Mouse (Mus musculus): Measurements from ENCODE around the gene Mettl8.

Gene Mettl8

DNA sequence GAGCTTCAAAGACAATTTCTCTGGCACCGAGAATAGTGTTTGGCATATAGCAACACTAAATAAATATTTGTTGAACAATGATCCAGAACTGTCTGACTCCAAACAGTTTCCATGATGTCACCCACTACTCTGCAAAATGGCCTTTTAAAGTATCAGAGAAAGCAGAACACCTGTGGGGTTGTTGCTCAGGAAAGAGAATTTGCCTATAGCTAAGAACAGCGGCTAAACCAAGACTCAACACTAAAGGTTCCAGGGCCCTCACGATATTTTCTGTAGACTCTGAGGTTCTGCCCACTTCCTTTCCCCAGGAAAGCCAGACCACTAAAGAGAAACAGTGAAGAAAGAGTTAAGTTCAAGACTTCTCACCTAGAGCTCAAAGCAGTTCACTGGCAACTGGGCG is 122.4 kb downstream of the Mettl8 start:
- DNase-seq (ENCODE audit: low read depth, low spot score): no peak

- DNase-seq (ENCODE audit: low read depth, low spot score): no peak
Measured at GRCm38 (mm10) chr2:70930631-70931288, 124.6 kb downstream of the Mettl8 start.

DNA sequence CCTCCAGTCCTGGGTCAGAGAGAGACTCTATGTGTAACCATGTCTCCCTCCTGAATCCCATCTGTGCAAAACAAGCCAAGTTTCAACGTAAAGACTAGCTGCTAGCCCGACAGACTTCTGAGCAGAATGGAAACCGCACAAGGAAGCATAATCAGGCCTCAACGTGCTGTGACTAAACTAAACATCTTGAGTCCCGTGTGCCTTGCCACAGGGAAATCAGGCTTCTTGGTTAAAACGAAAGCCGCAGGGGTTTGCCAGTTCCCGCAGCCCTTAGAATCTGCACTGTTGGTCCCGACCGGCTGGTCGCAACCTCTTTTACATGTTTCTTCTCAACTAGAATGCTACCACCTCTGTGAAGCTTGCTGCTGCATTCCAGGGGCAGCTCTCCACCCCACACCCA is 125.7 kb downstream of the Mettl8 start:
- no peak for DNase-seq (ENCODE audit: low read depth, low spot score)

DNA sequence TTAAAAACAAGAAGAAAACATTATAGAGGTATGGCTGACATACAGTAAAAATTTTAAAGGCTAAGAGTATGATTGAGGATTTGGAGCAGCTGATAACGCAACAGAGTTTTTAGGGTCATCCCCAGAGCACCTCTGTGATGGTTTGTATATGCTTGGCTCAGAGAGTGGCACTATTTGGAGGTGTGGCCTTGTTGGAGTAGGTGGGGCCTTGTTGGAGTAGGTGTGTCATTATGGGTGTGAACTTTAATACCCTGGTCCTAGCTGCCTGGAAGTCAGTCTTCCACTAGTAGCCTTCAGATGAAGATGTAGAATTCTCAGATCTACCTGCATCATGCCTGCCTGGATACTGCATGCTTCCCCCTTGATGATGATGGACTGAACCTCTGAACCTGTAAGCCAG is 131.3 kb downstream of the Mettl8 start:
- DNase-seq (ENCODE audit: low read depth, low spot score): no peak

GRCm38 (mm10) chr2:70922814-70923213 is 132.6 kb downstream of the Mettl8 start:
- no peak for DNase-seq (ENCODE audit: low read depth, low spot score)

DNA sequence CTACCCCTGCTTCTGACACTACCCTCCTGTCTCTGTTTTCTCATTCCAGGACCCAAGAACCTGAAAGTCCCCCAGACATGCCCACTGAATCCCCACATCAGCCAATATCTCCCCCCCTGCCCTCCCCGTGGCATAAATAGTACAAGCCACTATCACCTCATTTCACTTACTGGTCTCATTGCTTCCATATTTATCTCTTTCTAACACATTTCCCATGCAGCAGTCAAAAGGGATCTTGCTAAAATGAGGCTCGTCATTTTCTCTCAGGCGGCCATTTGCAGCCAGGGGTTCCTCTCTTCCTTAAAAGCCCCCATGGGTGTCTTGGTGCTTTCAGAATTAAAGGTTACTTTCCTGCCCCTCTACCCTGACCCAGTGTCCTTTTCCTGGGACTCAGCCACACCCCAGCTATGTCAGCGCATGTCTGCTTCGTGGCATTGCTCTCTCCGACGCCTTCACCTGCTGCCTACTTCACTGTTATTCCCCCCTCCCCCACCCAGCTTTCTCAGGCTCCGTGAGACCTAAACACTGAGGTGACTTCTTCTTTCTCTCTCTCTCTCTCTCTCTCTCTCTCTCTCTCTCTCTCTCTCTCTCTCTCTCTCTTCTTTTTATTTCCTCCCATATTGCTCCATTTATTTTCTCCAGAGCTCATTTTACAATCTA is 134.3 kb downstream of the Mettl8 start:
- DNase-seq (ENCODE audit: low read depth, low spot score): no peak

GRCm38 (mm10) chr2:70919913-70920522 is 135.4 kb downstream of the Mettl8 start:
- DNase-seq (ENCODE audit: low read depth, low spot score): no peak

DNA sequence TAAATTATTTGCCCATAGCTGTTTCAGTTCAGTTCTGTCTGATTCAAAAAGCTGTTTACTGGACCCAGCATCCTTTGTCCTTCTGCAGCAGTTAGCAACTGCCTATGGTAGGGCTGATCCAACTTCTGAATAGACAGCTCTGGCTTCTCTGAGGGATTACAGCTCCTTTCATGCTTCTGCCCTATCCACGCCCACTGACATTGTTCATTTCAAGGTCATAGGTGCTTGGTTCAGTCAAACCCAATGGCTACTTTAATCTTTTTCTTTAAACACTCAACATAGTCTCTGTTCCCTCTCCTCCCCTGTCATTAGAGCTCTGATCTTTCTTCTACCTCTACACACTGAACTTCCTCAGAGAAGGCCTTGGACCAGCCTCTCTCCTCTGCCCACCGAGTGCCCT is 136.9 kb downstream of the Mettl8 start:
- DNase-seq (ENCODE audit: low read depth, low spot score): no peak

Measured in skeletal muscle tissue, adult 2 months (tissue).